Mouse (Mus musculus) forebrain, embryonic 15.5 days (tissue): ENCODE measurements at regions not wholly inside any gene's neighbourhood (a gene's known extent, or its start where the extent isn't known, plus 50 kb on each side); places are given as distances from the start of the nearest gene placed in this dataset.

Experiments
- ATAC-seq: fragments of 200-750 bp; cut with Nextera tagmentation; replicated peaks from 2 replicates; pipeline ENCODE4 v1.8.0; 2017; ENCODE audit warnings: mild to moderate bottlenecking, moderate TSS enrichment, moderate library complexity
- H3K27ac ChIP-seq: fragments of 300-500 bp; sonication (generic); replicated peaks from 2 replicates; pipeline ENCODE4 v1.5.1; 2015; ENCODE audit warnings: mild to moderate bottlenecking, inconsistent platforms
- H3K27me3 ChIP-seq: fragments of 300-500 bp; sonication (generic); 2 replicates; pipeline ENCODE4 v1.6.1; 2015; ENCODE audit warnings: inconsistent platforms
- H3K36me3 ChIP-seq: fragments of 300-500 bp; sonication (generic); 2 replicates; pipeline ENCODE4 v1.6.1; 2015; ENCODE audit warnings: mild to moderate bottlenecking, inconsistent platforms
- H3K4me1 ChIP-seq: fragments of 300-500 bp; sonication (generic); 2 replicates; pipeline ENCODE4 v1.6.1; 2015; ENCODE audit warnings: inconsistent platforms
- H3K4me2 ChIP-seq: fragments of 300-500 bp; sonication (generic); replicated peaks from 2 replicates; pipeline ENCODE4 v1.6.1; 2015; ENCODE audit warnings: mild to moderate bottlenecking, inconsistent platforms
- H3K4me3 ChIP-seq: fragments of 300-500 bp; sonication (generic); 2 replicates; pipeline ENCODE4 v1.5.1; 2015; ENCODE audit warnings: mild to moderate bottlenecking, inconsistent platforms
- H3K9ac ChIP-seq: fragments of 300-500 bp; sonication (generic); replicated peaks from 2 replicates; pipeline ENCODE4 v1.6.1; 2015; ENCODE audit warnings: mild to moderate bottlenecking, inconsistent platforms
- H3K9me3 ChIP-seq: fragments of 300-500 bp; sonication (generic); 2 replicates; pipeline ENCODE4 v1.6.1; 2016; ENCODE audit warnings: inconsistent platforms
- WGBS: fragments of 180-500 bp; shearing (Covaris S2); methylation state at CpG from one replicate; pipeline ENCODE4 v1.1.7; 2015; ENCODE audit warnings: mixed read lengths; 5-methylcytosine and 5-hydroxymethylcytosine counted together

- Histone ChIP-seq H3K4me3 (no peak overlapping the region), H3K27me3 (no peaks in the 10 kb centered on the region), H3K36me3 (no peaks in the 10 kb centered on the region), H3K4me2 (no peak overlapping the region), H3K9me3 (no peaks in the 10 kb centered on the region), H3K9ac (no peak overlapping the region), H3K27ac (no peak overlapping the region), H3K4me1 (peaks cover 7% of the 10 kb centered on the region; the same call in 1 of the 2 replicates)
- ATAC-seq = no peak
- WGBS = 86% methylated on average over 8 of the region's 8 CpGs
These were observed 109.0 kb downstream of the Rpap3 start for GRCm38 (mm10) chr15:97596514-97597081.

- ATAC-seq = no peak
- no peak overlapping the region for H3K9ac ChIP-seq
- no peak overlapping the region for H3K4me3 ChIP-seq
- 84% methylated on average over 6 of the region's 6 CpGs for WGBS
- no peaks in the 10 kb centered on the region for H3K9me3 ChIP-seq
- no peak overlapping the region for H3K4me2 ChIP-seq
- no peak overlapping the region for H3K27ac ChIP-seq
- no peaks in the 10 kb centered on the region for H3K36me3 ChIP-seq
- H3K27me3 ChIP-seq = no peaks in the 10 kb centered on the region
- peaks cover 7% of the 10 kb centered on the region; the same call in 1 of the 2 replicates for H3K4me1 ChIP-seq
These were observed 110.3 kb downstream of the Rpap3 start for GRCm38 (mm10) chr15:97595284-97595796.

- Histone ChIP-seq H3K4me1 (peaks cover 7% of the 10 kb centered on the region; the same call in 1 of the 2 replicates), H3K36me3 (no peaks in the 10 kb centered on the region), H3K27me3 (no peaks in the 10 kb centered on the region), H3K9ac (no peak overlapping the region), H3K27ac (no peak overlapping the region), H3K9me3 (no peaks in the 10 kb centered on the region), H3K4me2 (no peak overlapping the region), H3K4me3 (no peak overlapping the region)
- 34% methylated on average over 11 of the region's 11 CpGs for WGBS
- no peak for ATAC-seq
These were observed 111.6 kb downstream of the Rpap3 start for GRCm38 (mm10) chr15:97593781-97594600.

GRCm38 (mm10) chr15:97592786-97593185 lies 112.8 kb downstream of the Rpap3 start:
- WGBS = 55% methylated on average over 11 of the region's 11 CpGs
- no peaks in the 10 kb centered on the region for H3K9me3 ChIP-seq

GRCm38 (mm10) chr15:97591406-97591805 lies 114.2 kb downstream of the Rpap3 start:
- H3K4me1 ChIP-seq = peaks cover 4% of the 10 kb centered on the region; the same call in 1 of the 2 replicates
- no peak overlapping the region for H3K27ac ChIP-seq
- H3K4me2 ChIP-seq = no peak overlapping the region
- no peak overlapping the region for H3K4me3 ChIP-seq
- no peak for ATAC-seq
- no peaks in the 10 kb centered on the region for H3K27me3 ChIP-seq
- WGBS = 82% methylated on average over 4 of the region's 4 CpGs
- H3K36me3 ChIP-seq = no peaks in the 10 kb centered on the region
- H3K9me3 ChIP-seq = no peaks in the 10 kb centered on the region
- no peak overlapping the region for H3K9ac ChIP-seq

More at GRCm38 (mm10) chr15:97592786-97593185, 112.8 kb downstream of the Rpap3 start:
- H3K4me1 ChIP-seq = peaks cover 4% of the 10 kb centered on the region; the same call in 1 of the 2 replicates
- no peak overlapping the region for H3K27ac ChIP-seq
- no peak overlapping the region for H3K9ac ChIP-seq
- no peaks in the 10 kb centered on the region for H3K27me3 ChIP-seq
- H3K36me3 ChIP-seq = no peaks in the 10 kb centered on the region
- H3K4me2 ChIP-seq = no peak overlapping the region
- no peak overlapping the region for H3K4me3 ChIP-seq
- ATAC-seq = no peak

GRCm38 (mm10) chr15:97590732-97591292 lies 114.8 kb downstream of the Rpap3 start:
- H3K4me2 ChIP-seq = no peak overlapping the region
- peaks cover 4% of the 10 kb centered on the region; the same call in 1 of the 2 replicates for H3K4me1 ChIP-seq
- 86% methylated on average over 7 of the region's 7 CpGs for WGBS
- H3K9me3 ChIP-seq = no peaks in the 10 kb centered on the region
- no peak overlapping the region for H3K4me3 ChIP-seq
- H3K27ac ChIP-seq = no peak overlapping the region
- ATAC-seq = no peak
- no peaks in the 10 kb centered on the region for H3K36me3 ChIP-seq
- no peak overlapping the region for H3K9ac ChIP-seq
- H3K27me3 ChIP-seq = no peaks in the 10 kb centered on the region

- Histone ChIP-seq H3K9me3 (no peaks in the 10 kb centered on the region), H3K4me3 (no peak overlapping the region), H3K36me3 (no peaks in the 10 kb centered on the region), H3K27me3 (no peaks in the 10 kb centered on the region), H3K9ac (no peak overlapping the region), H3K4me1 (no peaks in the 10 kb centered on the region), H3K27ac (no peak overlapping the region), H3K4me2 (no peak overlapping the region)
- ATAC-seq = no peak
- 79% methylated on average over 5 of the region's 5 CpGs for WGBS
These were observed 117.9 kb downstream of the Rpap3 start for GRCm38 (mm10) chr15:97587571-97588205.

- H3K4me2 ChIP-seq = no peak overlapping the region
- no peak overlapping the region for H3K9ac ChIP-seq
- H3K36me3 ChIP-seq = no peaks in the 10 kb centered on the region
- H3K9me3 ChIP-seq = no peaks in the 10 kb centered on the region
- no peak overlapping the region for H3K27ac ChIP-seq
- no peak overlapping the region for H3K4me3 ChIP-seq
- H3K27me3 ChIP-seq = no peaks in the 10 kb centered on the region
- WGBS = 26% methylated on average over 13 of the region's 13 CpGs
- H3K4me1 ChIP-seq = no peaks in the 10 kb centered on the region
- 0 out of 2 replicates have a peak, but pooled peaks have one; percentile 29 for ATAC-seq
These were observed 123.9 kb downstream of the Rpap3 start for GRCm38 (mm10) chr15:97581724-97582154.

GRCm38 (mm10) chr15:97580726-97581125 lies 124.9 kb downstream of the Rpap3 start:
- Histone ChIP-seq H3K27me3 (no peaks in the 10 kb centered on the region), H3K4me3 (no peak overlapping the region), H3K9me3 (no peaks in the 10 kb centered on the region), H3K4me1 (no peaks in the 10 kb centered on the region), H3K4me2 (no peak overlapping the region), H3K36me3 (no peaks in the 10 kb centered on the region), H3K9ac (no peak overlapping the region), H3K27ac (no peak overlapping the region)
- 79% methylated on average over 6 of the region's 6 CpGs for WGBS
- no peak for ATAC-seq

- Histone ChIP-seq H3K9me3 (no peaks in the 10 kb centered on the region), H3K4me1 (no peaks in the 10 kb centered on the region), H3K9ac (no peak overlapping the region), H3K4me2 (no peak overlapping the region), H3K4me3 (no peak overlapping the region), H3K27ac (no peak overlapping the region), H3K36me3 (no peaks in the 10 kb centered on the region), H3K27me3 (no peaks in the 10 kb centered on the region)
- 88% methylated on average over 3 of the region's 3 CpGs for WGBS
- no peak for ATAC-seq
These were observed 127.6 kb downstream of the Rpap3 start for GRCm38 (mm10) chr15:97578046-97578445.

GRCm38 (mm10) chr15:97577196-97577595 lies 128.4 kb downstream of the Rpap3 start:
- no peaks in the 10 kb centered on the region for H3K4me1 ChIP-seq
- no peak overlapping the region for H3K27ac ChIP-seq
- no peak overlapping the region for H3K4me2 ChIP-seq
- no peaks in the 10 kb centered on the region for H3K27me3 ChIP-seq
- no peak overlapping the region for H3K4me3 ChIP-seq
- ATAC-seq = no peak
- 85% methylated on average over 8 of the region's 8 CpGs for whole genome bisulfite sequencing
- H3K36me3 ChIP-seq = no peaks in the 10 kb centered on the region
- H3K9ac ChIP-seq = no peak overlapping the region
- H3K9me3 ChIP-seq = no peaks in the 10 kb centered on the region

GRCm38 (mm10) chr15:97572639-97573038 lies 133.0 kb downstream of the Rpap3 start:
- Histone ChIP-seq H3K4me2 (no peak overlapping the region), H3K4me3 (no peak overlapping the region), H3K27ac (no peak overlapping the region), H3K36me3 (no peaks in the 10 kb centered on the region), H3K9ac (no peak overlapping the region), H3K9me3 (no peaks in the 10 kb centered on the region), H3K27me3 (no peaks in the 10 kb centered on the region), H3K4me1 (no peaks in the 10 kb centered on the region)
- WGBS = 88% methylated on average over 8 of the region's 8 CpGs
- no peak for ATAC-seq
